Mouse (Mus musculus) MEL (cell line): Measurements from ENCODE around the gene D130043K22Rik. TPM values are rescaled to one million over a fixed set of nuclear protein-coding genes. Genes with fewer than 3 reads are reported as not detected.

Source experiments
- DNase-seq: peaks from one replicate; pipeline ENCODE4 v3.0.0; 2011; ENCODE audit warnings: low read depth, low spot score
- H3K27ac ChIP-seq: 2 replicates; pipeline ENCODE4 v1.5.1; 2012; ENCODE audit warnings: low read depth, mild to moderate bottlenecking, control low read depth, low read length, moderate library complexity; ENCODE audit not compliant: control insufficient read depth
- H3K27me3 ChIP-seq, 2 experiments: fragments of 150-350 bp in 1 of 2; sonication (generic) in 1 of 2; 2 replicates each; pipeline ENCODE4 v1.6.1; 2012; ENCODE audit warnings: low read length in 2 of 2, mild to moderate bottlenecking in 2 of 2, improper control_type of control experiment in 1 of 2, moderate library complexity in 1 of 2; ENCODE audit not compliant: insufficient read depth in 2 of 2, control insufficient read depth in 1 of 2
- H3K36me3 ChIP-seq, 2 experiments: 2 replicates each; pipeline ENCODE4 v1.6.1; 2012 to 2014; ENCODE audit warnings: low read length in 2 of 2, improper control_type of control experiment in 1 of 2, inconsistent platforms in 1 of 2, mild to moderate bottlenecking in 1 of 2; ENCODE audit not compliant: insufficient read depth in 2 of 2, control insufficient read depth in 1 of 2
- H3K4me1 ChIP-seq, 2 experiments: fragments of 150-350 bp in 1 of 2; sonication (generic) in 1 of 2; 2 replicates each; pipeline ENCODE4 v1.6.1; 2012; ENCODE audit warnings: low read length in 2 of 2, improper control_type of control experiment in 1 of 2, mild to moderate bottlenecking in 1 of 2; ENCODE audit not compliant: insufficient read depth in 2 of 2, control insufficient read depth in 1 of 2
- H3K4me3 ChIP-seq, 2 experiments: fragments of 150-350 bp in 1 of 2; sonication (generic) in 1 of 2; 2 replicates each; pipeline ENCODE4 v1.5.1; 2012; ENCODE audit warnings: low read depth in 2 of 2, low read length in 2 of 2, mild to moderate bottlenecking in 2 of 2, moderate library complexity in 2 of 2, control low read depth in 1 of 2, improper control_type of control experiment in 1 of 2; ENCODE audit not compliant: control insufficient read depth in 1 of 2, insufficient read depth in 1 of 2
- H3K79me2 ChIP-seq: 2 replicates; pipeline ENCODE4 v1.6.1; 2012; ENCODE audit warnings: mild to moderate bottlenecking, low read length, moderate library complexity; ENCODE audit not compliant: control insufficient read depth, poor library complexity, insufficient read depth
- H3K9ac ChIP-seq: 2 replicates; pipeline ENCODE4 v1.6.1; 2012; ENCODE audit warnings: low read depth, mild to moderate bottlenecking, control low read depth, low read length, moderate library complexity; ENCODE audit not compliant: control insufficient read depth, poor library complexity, severe bottlenecking
- H3K9me3 ChIP-seq: fragments of 150-350 bp; sonication (generic); replicated peaks from 2 replicates; pipeline ENCODE4 v1.6.1; 2012; ENCODE audit warnings: mild to moderate bottlenecking, low read length, improper control_type of control experiment, moderate library complexity; ENCODE audit not compliant: insufficient read depth
- BHLHE40 ChIP-seq: IDR thresholded peaks from 2 replicates; pipeline ENCODE4 v1.6.1; 2012; ENCODE audit warnings: low read depth, mild to moderate bottlenecking, inconsistent platforms, low read length, improper control_type of control experiment, borderline replicate concordance
- CTCF ChIP-seq, 3 experiments: IDR thresholded peaks in 2 of 3; conservative IDR thresholded peaks in 1 of 3; 2 replicates each; pipeline ENCODE4 v1.5.1; 2011 to 2012; ENCODE audit warnings: low read length in 3 of 3, low read depth in 2 of 3, mild to moderate bottlenecking in 2 of 3, improper control_type of control experiment in 1 of 3, inconsistent platforms in 1 of 3, mixed read lengths in 1 of 3, moderate library complexity in 1 of 3; ENCODE audit not compliant: control insufficient read depth in 1 of 3, insufficient read depth in 1 of 3, poor library complexity in 1 of 3, severe bottlenecking in 1 of 3
- ETS1 ChIP-seq: IDR thresholded peaks from 2 replicates; pipeline ENCODE4 v1.6.1; 2012; ENCODE audit warnings: low read depth, mild to moderate bottlenecking, inconsistent platforms, low read length, improper control_type of control experiment, moderate library complexity
- HCFC1 ChIP-seq: IDR thresholded peaks from 2 replicates; pipeline ENCODE4 v1.6.1; 2012; ENCODE audit warnings: low read depth, mild to moderate bottlenecking, inconsistent platforms, low read length, improper control_type of control experiment, moderate library complexity
- MAX ChIP-seq: IDR thresholded peaks from 2 replicates; pipeline ENCODE4 v1.6.1; 2011; ENCODE audit warnings: low read length, improper control_type of control experiment
- MAZ ChIP-seq: IDR thresholded peaks from 2 replicates; pipeline ENCODE4 v1.6.1; 2012; ENCODE audit warnings: low read depth, mild to moderate bottlenecking, inconsistent platforms, low read length, improper control_type of control experiment
- MEF2A ChIP-seq: IDR thresholded peaks from 2 replicates; pipeline ENCODE4 v1.6.1; 2014; ENCODE audit warnings: low read depth, mild to moderate bottlenecking, inconsistent platforms, low read length, improper control_type of control experiment; ENCODE audit not compliant: poor library complexity, insufficient replicate concordance, severe bottlenecking; ENCODE audit errors: extremely low read depth
- MXI1 ChIP-seq: IDR thresholded peaks from 2 replicates; pipeline ENCODE4 v1.6.1; 2011; ENCODE audit warnings: mild to moderate bottlenecking, low read depth, low read length, improper control_type of control experiment
- MYB ChIP-seq: IDR thresholded peaks from 2 replicates; pipeline ENCODE4 v1.6.1; 2011; ENCODE audit warnings: mild to moderate bottlenecking, low read depth, low read length, improper control_type of control experiment
- MYC ChIP-seq: IDR thresholded peaks from 2 replicates; pipeline ENCODE4 v1.6.1; 2011; ENCODE audit warnings: low read depth, mild to moderate bottlenecking, low read length, improper control_type of control experiment, moderate library complexity
- POLR2A ChIP-seq, 2 experiments: IDR thresholded peaks; 2 replicates each; pipeline ENCODE4 v1.6.1; 2011 to 2012; ENCODE audit warnings: low read length in 2 of 2, mild to moderate bottlenecking in 2 of 2, control low read depth in 1 of 2, improper control_type of control experiment in 1 of 2, low read depth in 1 of 2, moderate library complexity in 1 of 2; ENCODE audit not compliant: control insufficient read depth in 1 of 2, insufficient read depth in 1 of 2, poor library complexity in 1 of 2
- POLR2AphosphoS5 ChIP-seq: IDR thresholded peaks from 2 replicates; pipeline ENCODE4 v1.6.1; 2012; ENCODE audit warnings: low read depth, borderline replicate concordance, mild to moderate bottlenecking, inconsistent platforms, low read length, moderate library complexity, mixed read lengths
- SIN3A ChIP-seq: IDR thresholded peaks from 2 replicates; pipeline ENCODE4 v1.6.1; 2012; ENCODE audit warnings: low read length, improper control_type of control experiment, inconsistent platforms
- SMC3 ChIP-seq: IDR thresholded peaks from 2 replicates; pipeline ENCODE4 v1.6.1; 2011; ENCODE audit warnings: low read depth, low read length, improper control_type of control experiment
- TCF12 ChIP-seq: IDR thresholded peaks from 2 replicates; pipeline ENCODE4 v1.6.1; 2014; ENCODE audit warnings: low read depth, mild to moderate bottlenecking, inconsistent platforms, low read length, improper control_type of control experiment, moderate library complexity
- UBTF ChIP-seq: IDR thresholded peaks from 2 replicates; pipeline ENCODE4 v1.6.1; 2012; ENCODE audit warnings: low read depth, mild to moderate bottlenecking, inconsistent platforms, low read length, improper control_type of control experiment, moderate library complexity, borderline replicate concordance; ENCODE audit not compliant: insufficient read depth
- polyA plus RNA-seq, 2 experiments: library from polyadenylated mRNA; stranded (reverse) in 1 of 2; unstranded in 1 of 2; fragments of >175 nt in 1 of 2; fragments of >200 nt in 1 of 2; gene quantifications; 2 replicates each; pipeline versions ENCODE4 v1.2.1 to v1.2.4; 2012; ENCODE audit warnings: low replicate concordance in 2 of 2, low read depth in 1 of 2; ENCODE audit not compliant: insufficient read length in 2 of 2, insufficient read depth in 1 of 2, missing spikeins in 1 of 2
- total RNA-seq: library from RNA; depleted of rRNA; stranded (reverse); fragments of 300-350 nt; gene quantifications from 2 replicates; pipeline ENCODE4 v1.2.3, GENCODE M21; 2012

The D130043K22Rik gene
- total and polyA plus RNA-seq, 3 experiments, result not detected

- Histone ChIP-seq H3K27ac (peak within 1 kb of the TSS; percentile 98), H3K4me1 (peaks cover 8 to 10% of the 10 kb centered on the region in 2 experiments), H3K36me3 (peaks cover 19 to 25% of the 10 kb centered on the region in 2 experiments), H3K4me3 (peak within 1 kb of the TSS; percentile 87 to 100), H3K27me3 (no peaks in the 10 kb centered on the region), H3K9ac (peak within 1 kb of the TSS; percentile 98), H3K9me3 (no peaks in the 10 kb centered on the region), H3K79me2 (peaks cover 44% of the 10 kb centered on the region)
- no peak for DNase-seq
- TF ChIP-seq MYB (no peak), UBTF (no peak), POLR2AphosphoS5 (0 out of 2 replicates have a peak, but pooled peaks have one; percentile 57), MAZ (no peak; the same call in 1 of the 2 replicates), MEF2A (no peak), MXI1 (peak; percentile 9; the same call in 1 of the 2 replicates), SIN3A (peak; percentile 9; the same call in 1 of the 2 replicates), POLR2A (IDR thresholded peaks at IDR 0.05; ENCODE audit: control insufficient read depth in 1 of 2, insufficient read depth in 1 of 2, low read depth in 1 of 2, low read length in 2 of 2, poor library complexity in 1 of 2) (peak; percentile 13 to 16; a peak in 2 of 4 replicates), BHLHE40 (no peak), CTCF (IDR thresholded peaks at IDR 0.05 in 2 of 3, conservative IDR thresholded peaks at IDR 0.05 in 1 of 3; ENCODE audit: control insufficient read depth in 1 of 3, insufficient read depth in 1 of 3, low read depth in 2 of 3, low read length in 3 of 3, poor library complexity in 1 of 3, severe bottlenecking in 1 of 3) (no peak)
Measured at GRCm38 (mm10) chr13:24801308-24801921, 43.5 kb upstream of the D130043K22Rik start, which contains the start of gene BC005537. Gene BC005537 (plus strand): TSS chr13:24801657.

GRCm38 (mm10) chr13:24802131-24802691, 42.7 kb upstream of the D130043K22Rik start:
- Histone ChIP-seq H3K27me3 (no peaks in the 10 kb centered on the region), H3K27ac (peak overlapping the region; percentile 98)

More at GRCm38 (mm10) chr13:24802131-24802691, 42.7 kb upstream of the D130043K22Rik start:
- peak; percentile 89 for DNase-seq
- H3K4me3 ChIP-seq, result peak overlapping the region; percentile 82 to 100
- H3K36me3 ChIP-seq, result peaks cover 25 to 30% of the 10 kb centered on the region in 2 experiments
- peaks cover 46% of the 10 kb centered on the region for H3K79me2 ChIP-seq
- peak overlapping the region; percentile 98 for H3K9ac ChIP-seq
- TF ChIP-seq HCFC1, result no peak
- TF ChIP-seq TCF12, result 0 out of 2 replicates have a peak, but pooled peaks have one; percentile 2
- peak; percentile 75 for TF ChIP-seq MAX
- TF ChIP-seq SIN3A, result peak; percentile 96
- peak; percentile 80 for TF ChIP-seq MYC
- TF ChIP-seq POLR2A (IDR thresholded peaks at IDR 0.05; ENCODE audit: control insufficient read depth in 1 of 2, insufficient read depth in 1 of 2, low read depth in 1 of 2, low read length in 2 of 2, poor library complexity in 1 of 2), result peak; percentile 40 to 73; a peak in 3 of 4 replicates
- TF ChIP-seq ETS1, result peak; percentile 95
- peak; percentile 97 for TF ChIP-seq MXI1
- TF ChIP-seq SMC3, result no peak
- peaks cover 8 to 12% of the 10 kb centered on the region in 2 experiments for H3K4me1 ChIP-seq
- H3K9me3 ChIP-seq, result no peaks in the 10 kb centered on the region
